Mouse (Mus musculus): Measurements from ENCODE around the gene Oas1c. TPM values are rescaled to one million over a fixed set of nuclear protein-coding genes. Genes with fewer than 3 reads are reported as not detected.
"Not testable (repeated sequence)": the region's sequence is repeated elsewhere in the genome, so short reads cannot be mapped to it uniquely, and the experiment has no call there.

The Oas1c gene
- polyA plus RNA-seq, 1 experiment from 2014 or later = 0.30 TPM

DNA sequence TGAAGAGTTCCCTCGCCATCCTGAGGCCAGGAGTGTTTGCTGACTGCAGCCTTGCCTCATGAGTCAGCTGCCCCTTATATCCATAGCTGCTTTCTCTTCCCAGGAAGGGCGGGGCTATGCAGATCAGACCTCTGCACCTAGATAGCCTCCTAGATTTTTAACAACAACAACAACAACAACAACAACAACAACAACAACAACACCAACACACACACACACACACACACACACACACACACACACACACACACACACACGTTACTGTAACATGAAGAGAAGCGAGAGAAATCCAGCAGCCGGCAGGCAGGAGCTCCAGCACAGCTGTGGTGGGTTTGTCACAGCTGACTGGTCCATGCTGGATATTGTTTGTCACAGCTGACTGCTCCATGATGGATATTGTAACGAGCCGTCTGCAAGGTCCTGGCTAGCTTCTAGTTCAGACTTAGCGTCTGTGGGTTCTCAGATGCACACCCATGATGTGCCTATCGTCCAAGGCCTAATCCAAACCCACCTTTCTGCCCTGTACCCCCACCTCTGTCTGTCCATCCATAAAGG lies 16.8 kb downstream of the Oas1c start, which contains the start of gene Oas1e:
Gene Oas1e, minus strand, starts transcription at position 51 of the 555 bp plus-strand sequence.
- H3K27ac ChIP-seq (ENCODE audit: low read depth, low read length); H3K9me3 ChIP-seq (ENCODE audit: control insufficient read depth, low read length); H3K4me3 ChIP-seq (ENCODE audit: low read length); H3K4me2 ChIP-seq (replicated peaks; ENCODE audit: low read depth, low read length); H3K4me1 ChIP-seq (ENCODE audit: control insufficient read depth, insufficient read depth, low read length); H3K27me3 ChIP-seq (ENCODE audit: control insufficient read depth, insufficient read depth, low read length); H3K9ac ChIP-seq (ENCODE audit: low read depth, low read length); H3K36me3 ChIP-seq (ENCODE audit: control insufficient read depth, insufficient read depth, low read length): not testable (repeated sequence)
- 32% methylated on average over 9 of the region's 9 CpGs for WGBS
- 0 out of 2 replicates have a peak, but pooled peaks have one; percentile 49 for ATAC-seq (ENCODE audit: low FRiP score, low TSS enrichment)

GRCm38 (mm10) chr5:120793043-120793442 lies 19.3 kb downstream of the Oas1c start:
- no peaks in the 10 kb centered on the region for H3K27me3 ChIP-seq (ENCODE audit: control insufficient read depth, insufficient read depth, low read length)

DNA sequence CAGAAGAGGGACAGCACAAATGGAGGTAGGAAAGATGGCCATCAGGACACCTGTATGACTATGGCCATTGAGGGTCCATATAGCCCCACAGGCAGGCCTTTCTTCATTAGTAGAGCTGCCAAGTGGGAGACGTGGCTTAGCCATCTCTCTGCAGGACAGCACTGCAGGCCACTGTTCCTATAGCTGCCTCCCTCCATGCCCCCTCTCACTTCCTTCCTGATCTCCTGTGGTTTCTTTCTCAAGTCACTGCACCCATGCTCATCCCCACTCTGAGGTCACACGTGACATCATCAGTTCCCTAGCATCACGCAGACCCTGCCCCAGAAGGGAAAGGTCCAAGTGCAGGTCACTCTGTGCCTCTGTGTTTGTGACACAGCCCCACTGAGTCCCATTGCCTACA lies 25.3 kb downstream of the Oas1c start:
- WGBS = 62% methylated on average over 3 of the region's 3 CpGs
- no peak for ATAC-seq (ENCODE audit: low FRiP score, low TSS enrichment)

More at GRCm38 (mm10) chr5:120793043-120793442, 19.3 kb downstream of the Oas1c start:
- H3K4me2 ChIP-seq (replicated peaks; ENCODE audit: low read depth, low read length) = no peak overlapping the region
- H3K4me3 ChIP-seq (ENCODE audit: low read length) = no peak overlapping the region
- no peaks in the 10 kb centered on the region for H3K9me3 ChIP-seq (ENCODE audit: control insufficient read depth, low read length)
- H3K36me3 ChIP-seq (ENCODE audit: control insufficient read depth, insufficient read depth, low read length) = no peaks in the 10 kb centered on the region
- WGBS = 24% methylated on average over 2 of the region's 2 CpGs
- no peaks in the 10 kb centered on the region for H3K4me1 ChIP-seq (ENCODE audit: control insufficient read depth, insufficient read depth, low read length)
- no peak overlapping the region for H3K27ac ChIP-seq (ENCODE audit: low read depth, low read length)
- H3K9ac ChIP-seq (ENCODE audit: low read depth, low read length) = no peak overlapping the region
- ATAC-seq (ENCODE audit: low FRiP score, low TSS enrichment) = no peak

DNA sequence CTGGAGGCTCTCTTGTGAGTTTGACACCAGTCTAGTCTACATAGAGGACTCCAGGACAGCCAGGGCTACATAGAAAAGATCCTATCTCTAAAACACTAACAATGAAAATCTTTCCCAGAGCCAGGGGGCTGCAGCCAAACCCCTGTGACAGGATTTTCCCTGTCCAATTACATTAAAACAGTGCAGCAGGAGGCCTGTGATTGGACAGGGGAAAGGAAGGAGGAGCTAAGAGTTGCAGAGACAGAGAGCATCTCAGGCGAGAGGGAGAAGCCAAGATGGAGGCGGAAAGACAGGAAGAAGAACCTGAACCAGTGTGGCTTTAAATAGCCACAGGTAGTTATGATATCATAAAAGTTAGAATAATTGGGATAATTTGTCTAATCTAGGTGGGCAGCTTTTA lies 29.9 kb downstream of the Oas1c start:
- no peaks in the 10 kb centered on the region for H3K27me3 ChIP-seq (ENCODE audit: control insufficient read depth, insufficient read depth, low read length)
- H3K27ac ChIP-seq (ENCODE audit: low read depth, low read length) = no peak overlapping the region
- H3K9ac ChIP-seq (ENCODE audit: low read depth, low read length) = no peak overlapping the region
- WGBS = 75% methylated on average over 2 of the region's 2 CpGs
- no peaks in the 10 kb centered on the region for H3K4me1 ChIP-seq (ENCODE audit: control insufficient read depth, insufficient read depth, low read length)
- no peaks in the 10 kb centered on the region for H3K36me3 ChIP-seq (ENCODE audit: control insufficient read depth, insufficient read depth, low read length)
- no peak for ATAC-seq (ENCODE audit: low FRiP score, low TSS enrichment)
- H3K4me2 ChIP-seq (replicated peaks; ENCODE audit: low read depth, low read length) = no peak overlapping the region
- H3K4me3 ChIP-seq (ENCODE audit: low read length) = no peak overlapping the region
- H3K9me3 ChIP-seq (ENCODE audit: control insufficient read depth, low read length) = no peaks in the 10 kb centered on the region

More for the DNA sequence above, 25.3 kb downstream of the Oas1c start:
- Histone ChIP-seq H3K27ac (ENCODE audit: low read depth, low read length) (no peak overlapping the region), H3K4me3 (ENCODE audit: low read length) (no peak overlapping the region), H3K4me1 (ENCODE audit: control insufficient read depth, insufficient read depth, low read length) (no peaks in the 10 kb centered on the region), H3K9me3 (ENCODE audit: control insufficient read depth, low read length) (no peaks in the 10 kb centered on the region), H3K4me2 (replicated peaks; ENCODE audit: low read depth, low read length) (no peak overlapping the region), H3K27me3 (ENCODE audit: control insufficient read depth, insufficient read depth, low read length) (no peaks in the 10 kb centered on the region), H3K9ac (ENCODE audit: low read depth, low read length) (no peak overlapping the region), H3K36me3 (ENCODE audit: control insufficient read depth, insufficient read depth, low read length) (no peaks in the 10 kb centered on the region)

GRCm38 (mm10) chr5:120781646-120782045 lies 30.7 kb downstream of the Oas1c start:
- Histone ChIP-seq H3K9ac (ENCODE audit: low read depth, low read length) (no peak overlapping the region), H3K27me3 (ENCODE audit: control insufficient read depth, insufficient read depth, low read length) (no peaks in the 10 kb centered on the region), H3K9me3 (ENCODE audit: control insufficient read depth, low read length) (no peaks in the 10 kb centered on the region), H3K4me1 (ENCODE audit: control insufficient read depth, insufficient read depth, low read length) (no peaks in the 10 kb centered on the region), H3K4me2 (replicated peaks; ENCODE audit: low read depth, low read length) (no peak overlapping the region), H3K36me3 (ENCODE audit: control insufficient read depth, insufficient read depth, low read length) (no peaks in the 10 kb centered on the region), H3K4me3 (ENCODE audit: low read length) (no peak overlapping the region), H3K27ac (ENCODE audit: low read depth, low read length) (no peak overlapping the region)
- WGBS = 100% methylated on average over 1 of the region's 1 CpGs
- ATAC-seq (ENCODE audit: low FRiP score, low TSS enrichment) = no peak

DNA sequence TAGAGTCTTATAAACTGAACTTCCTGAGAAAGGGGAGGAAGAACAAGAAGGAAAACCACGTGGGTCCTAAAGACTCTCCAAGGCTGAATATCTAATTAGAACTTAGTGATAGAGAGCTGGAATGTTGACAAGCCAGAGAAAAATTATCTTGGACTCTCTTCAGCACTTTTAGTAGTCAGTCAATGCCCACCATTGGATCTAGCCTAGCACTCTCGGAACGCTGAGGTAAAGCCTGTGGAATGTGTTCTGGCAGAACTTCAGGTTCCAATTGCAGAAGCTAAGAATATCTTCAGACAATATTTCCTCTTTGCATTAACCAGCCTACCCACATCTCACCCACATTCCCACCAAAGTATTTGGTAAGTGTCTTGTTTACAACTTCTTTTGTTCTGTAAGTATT lies 32.4 kb downstream of the Oas1c start:
- H3K4me2 ChIP-seq (replicated peaks; ENCODE audit: low read depth, low read length) = no peak overlapping the region
- H3K9ac ChIP-seq (ENCODE audit: low read depth, low read length) = no peak overlapping the region
- H3K27ac ChIP-seq (ENCODE audit: low read depth, low read length) = no peak overlapping the region
- H3K4me3 ChIP-seq (ENCODE audit: low read length) = no peak overlapping the region
- ATAC-seq (ENCODE audit: low FRiP score, low TSS enrichment) = no peak
- WGBS = 56% methylated on average over 3 of the region's 3 CpGs
- H3K36me3 ChIP-seq (ENCODE audit: control insufficient read depth, insufficient read depth, low read length) = no peaks in the 10 kb centered on the region
- H3K9me3 ChIP-seq (ENCODE audit: control insufficient read depth, low read length) = no peaks in the 10 kb centered on the region
- no peaks in the 10 kb centered on the region for H3K27me3 ChIP-seq (ENCODE audit: control insufficient read depth, insufficient read depth, low read length)
- no peaks in the 10 kb centered on the region for H3K4me1 ChIP-seq (ENCODE audit: control insufficient read depth, insufficient read depth, low read length)

GRCm38 (mm10) chr5:120778941-120779340 lies 33.4 kb downstream of the Oas1c start:
- no peaks in the 10 kb centered on the region for H3K4me1 ChIP-seq (ENCODE audit: control insufficient read depth, insufficient read depth, low read length)
- ATAC-seq (ENCODE audit: low FRiP score, low TSS enrichment) = no peak
- no peaks in the 10 kb centered on the region for H3K36me3 ChIP-seq (ENCODE audit: control insufficient read depth, insufficient read depth, low read length)
- H3K9me3 ChIP-seq (ENCODE audit: control insufficient read depth, low read length) = no peaks in the 10 kb centered on the region
- 71% methylated on average over 2 of the region's 2 CpGs for WGBS
- no peak overlapping the region for H3K9ac ChIP-seq (ENCODE audit: low read depth, low read length)
- H3K27ac ChIP-seq (ENCODE audit: low read depth, low read length) = no peak overlapping the region
- H3K27me3 ChIP-seq (ENCODE audit: control insufficient read depth, insufficient read depth, low read length) = no peaks in the 10 kb centered on the region
- no peak overlapping the region for H3K4me3 ChIP-seq (ENCODE audit: low read length)
- no peak overlapping the region for H3K4me2 ChIP-seq (replicated peaks; ENCODE audit: low read depth, low read length)

- Histone ChIP-seq H3K9ac (ENCODE audit: low read depth, low read length) (no peak within 1 kb of the TSS), H3K27ac (ENCODE audit: low read depth, low read length) (no peak within 1 kb of the TSS), H3K36me3 (ENCODE audit: control insufficient read depth, insufficient read depth, low read length) (no peaks in the 10 kb centered on the region), H3K4me3 (ENCODE audit: low read length) (no peak within 1 kb of the TSS), H3K4me2 (replicated peaks; ENCODE audit: low read depth, low read length) (no peak within 1 kb of the TSS), H3K27me3 (ENCODE audit: control insufficient read depth, insufficient read depth, low read length) (no peaks in the 10 kb centered on the region), H3K4me1 (ENCODE audit: control insufficient read depth, insufficient read depth, low read length) (no peaks in the 10 kb centered on the region), H3K9me3 (ENCODE audit: control insufficient read depth, low read length) (no peaks in the 10 kb centered on the region)
- ATAC-seq (ENCODE audit: low FRiP score, low TSS enrichment) = no peak
- WGBS = 80% methylated on average over 9 of the region's 9 CpGs
Observed at GRCm38 (mm10) chr5:120777478-120777877, 34.8 kb downstream of the Oas1c start, which contains the start of gene Oas3. Gene Oas3, minus strand, starts transcription at chr5:120777661.

DNA sequence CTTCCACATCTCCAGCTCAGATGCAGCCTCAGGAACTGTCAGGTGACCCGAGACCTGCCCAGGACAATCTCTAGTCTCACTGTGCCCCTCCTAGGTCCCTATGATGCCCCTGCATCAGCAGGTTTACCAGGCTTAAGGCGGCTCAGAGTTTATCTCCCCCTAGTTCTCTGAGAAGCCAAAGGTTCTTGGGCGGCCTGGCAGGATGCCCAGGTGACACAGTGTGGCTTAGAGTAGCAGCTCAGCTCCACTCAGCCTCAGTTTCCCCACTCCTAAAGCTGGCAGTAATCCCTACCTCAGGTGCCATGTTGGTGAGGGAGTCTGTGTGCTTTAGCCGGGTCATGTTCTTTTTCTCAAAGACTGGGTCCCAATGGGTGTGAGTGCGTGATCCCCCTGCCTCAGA lies 35.5 kb downstream of the Oas1c start:
- no peak overlapping the region for H3K4me2 ChIP-seq (replicated peaks; ENCODE audit: low read depth, low read length)
- ATAC-seq (ENCODE audit: low FRiP score, low TSS enrichment) = no peak
- no peak overlapping the region for H3K9ac ChIP-seq (ENCODE audit: low read depth, low read length)
- no peak overlapping the region for H3K27ac ChIP-seq (ENCODE audit: low read depth, low read length)
- no peaks in the 10 kb centered on the region for H3K4me1 ChIP-seq (ENCODE audit: control insufficient read depth, insufficient read depth, low read length)
- H3K27me3 ChIP-seq (ENCODE audit: control insufficient read depth, insufficient read depth, low read length) = no peaks in the 10 kb centered on the region
- no peak overlapping the region for H3K4me3 ChIP-seq (ENCODE audit: low read length)
- WGBS = 85% methylated on average over 5 of the region's 5 CpGs
- no peaks in the 10 kb centered on the region for H3K36me3 ChIP-seq (ENCODE audit: control insufficient read depth, insufficient read depth, low read length)
- no peaks in the 10 kb centered on the region for H3K9me3 ChIP-seq (ENCODE audit: control insufficient read depth, low read length)
